Mouse (Mus musculus) embryonic fibroblast, embryonic 13.5 days (primary cell): ENCODE data around the gene Ccdc85b. TPM values are rescaled to one million over a fixed set of nuclear protein-coding genes. Genes with fewer than 3 reads are reported as not detected.

Experiments
- H3K27ac ChIP-seq: 2 replicates; pipeline ENCODE4 v1.5.1; 2012; ENCODE audit warnings: low read length, control low read depth, inconsistent platforms; ENCODE audit not compliant: insufficient read depth
- H3K4me1 ChIP-seq: 2 replicates; pipeline ENCODE4 v1.6.1; 2011; ENCODE audit warnings: low read length; ENCODE audit not compliant: control insufficient read depth, insufficient read depth
- H3K4me3 ChIP-seq: 2 replicates; pipeline ENCODE4 v1.5.1; 2011; ENCODE audit warnings: mild to moderate bottlenecking, control low read depth, low read length; ENCODE audit not compliant: insufficient read depth
- CTCF ChIP-seq: IDR thresholded peaks from 2 replicates; pipeline ENCODE4 v1.5.1; 2011; ENCODE audit warnings: mild to moderate bottlenecking, control low read depth, low read length, moderate library complexity, borderline replicate concordance; ENCODE audit not compliant: insufficient read depth
- POLR2A ChIP-seq: IDR thresholded peaks from 2 replicates; pipeline ENCODE4 v1.6.1; 2011; ENCODE audit warnings: low read depth, mild to moderate bottlenecking, control low read depth, low read length, moderate library complexity
- polyA plus RNA-seq: library from polyadenylated mRNA; stranded (reverse); fragments of >200 nt; gene quantifications from 2 replicates; pipeline ENCODE4 v1.2.4, GENCODE M21; 2011; ENCODE audit warnings: low read depth; ENCODE audit not compliant: missing spikeins, insufficient read length

The Ccdc85b gene
- polyA plus RNA-seq, 1 experiment, result 3.0 TPM

DNA sequence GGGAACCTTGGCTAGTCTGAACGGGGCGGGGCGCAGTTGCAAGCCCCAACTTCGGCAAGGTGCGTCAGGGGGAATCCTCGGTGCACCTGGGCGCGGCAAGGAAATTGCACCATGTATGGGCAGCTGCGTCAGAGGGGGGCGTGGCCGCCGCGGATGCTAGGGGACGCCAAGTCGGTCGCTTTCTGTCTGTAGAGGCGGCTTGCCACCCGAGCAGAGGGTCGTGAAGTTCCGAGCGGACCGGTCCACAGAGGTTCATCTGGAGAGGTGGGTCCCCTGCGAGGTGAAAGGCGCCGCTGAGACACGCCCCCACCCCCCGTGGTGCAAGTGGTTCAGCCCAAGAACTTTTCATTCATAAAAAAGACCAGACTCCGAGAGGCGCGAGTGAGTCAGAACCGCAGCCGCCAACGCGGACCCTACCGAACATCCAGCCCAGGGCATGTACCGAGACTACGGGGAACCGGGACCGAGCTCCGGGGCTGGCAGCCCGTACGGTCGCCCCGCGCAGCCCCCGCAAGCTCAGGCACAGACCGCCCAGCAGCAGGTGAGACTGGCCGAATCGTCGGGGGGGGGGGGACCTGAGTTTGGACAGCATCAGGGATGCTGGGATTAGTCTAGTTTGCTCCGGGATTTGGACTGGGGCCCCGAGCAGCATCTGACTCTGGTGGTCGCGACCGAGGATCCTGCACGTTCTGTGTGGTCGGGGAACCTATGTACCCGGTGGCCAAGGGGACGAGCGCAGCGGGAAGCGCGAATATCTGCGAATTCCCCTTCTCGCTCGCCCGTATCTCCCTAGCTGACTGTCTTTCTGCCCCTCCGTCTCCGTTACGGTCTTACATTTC, 10.0 kb downstream of the Ccdc85b start, which contains the start of gene Fosl1:
Gene Fosl1, plus strand, starts transcription at position 33 of the 839 bp plus-strand sequence.
- Histone ChIP-seq H3K27ac (peak within 1 kb of the TSS; percentile 32; the same call in 1 of the 2 replicates), H3K4me3 (peak within 1 kb of the TSS; percentile 65), H3K4me1 (peaks cover 19% of the 10 kb centered on the region)
- TF ChIP-seq CTCF (no peak), POLR2A (peak; percentile 81)

GRCm38 (mm10) chr19:5445747-5446146, 11.9 kb downstream of the Ccdc85b start:
- H3K4me1 ChIP-seq, result peaks cover 19% of the 10 kb centered on the region
- H3K4me3 ChIP-seq, result no peak overlapping the region
- 0 out of 2 replicates have a peak overlapping the region, but pooled peaks have one; percentile 56 for H3K27ac ChIP-seq
- TF ChIP-seq CTCF (no peak), POLR2A (no peak)

DNA sequence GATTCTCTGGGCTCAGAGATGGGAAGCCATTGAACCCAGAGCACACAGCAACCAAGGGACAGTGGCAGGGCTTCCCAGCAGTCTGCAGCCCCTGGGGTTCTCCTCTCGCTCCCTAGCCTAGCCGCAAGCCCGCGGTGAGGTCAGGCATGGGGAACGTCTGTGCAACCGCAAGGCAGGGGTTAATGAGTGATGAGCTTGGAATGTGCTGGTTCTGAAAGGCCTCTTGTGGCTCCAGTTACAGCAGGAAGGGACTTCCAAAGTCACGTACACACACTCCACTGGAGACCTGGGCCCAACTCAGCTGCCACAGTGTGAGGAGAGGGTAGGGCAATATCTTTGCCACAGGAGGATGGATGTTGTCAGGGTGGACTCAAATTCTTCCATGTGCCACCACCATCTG, 12.7 kb downstream of the Ccdc85b start:
- Histone ChIP-seq H3K27ac (peak overlapping the region; percentile 56), H3K4me1 (peaks cover 18% of the 10 kb centered on the region), H3K4me3 (no peak overlapping the region)
- TF ChIP-seq CTCF, result no peak
- TF ChIP-seq POLR2A, result no peak

- no peak overlapping the region for H3K4me3 ChIP-seq
- H3K27ac ChIP-seq, result peak overlapping the region; percentile 51
- H3K4me1 ChIP-seq, result peaks cover 16% of the 10 kb centered on the region
- TF ChIP-seq POLR2A (no peak), CTCF (no peak)
Measured at GRCm38 (mm10) chr19:5444371-5444908, 13.3 kb downstream of the Ccdc85b start.

DNA sequence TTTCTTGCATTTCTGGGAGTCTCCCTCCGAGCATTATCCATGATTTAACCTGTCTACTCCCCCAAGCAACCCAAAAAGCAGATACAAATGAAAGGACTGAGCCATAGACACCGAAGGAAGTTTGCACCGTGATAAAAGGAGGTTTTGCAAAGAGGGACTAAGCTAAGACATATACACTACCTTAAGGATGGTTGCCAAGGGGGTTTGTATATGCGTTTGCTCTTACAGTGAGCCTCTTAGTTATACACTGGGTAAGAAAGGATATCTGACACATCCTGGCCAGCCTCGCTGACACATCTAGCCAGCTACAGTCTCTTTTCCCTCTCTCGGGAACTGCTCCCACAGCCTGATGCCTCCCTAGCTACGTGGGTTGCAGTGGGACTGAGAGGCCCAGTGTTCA, 23.7 kb downstream of the Ccdc85b start:
- H3K4me3 ChIP-seq, result no peak overlapping the region
- H3K4me1 ChIP-seq, result peaks cover 46% of the 10 kb centered on the region
- TF ChIP-seq POLR2A (no peak; the same call in 1 of the 2 replicates), CTCF (no peak)
- peak overlapping the region; percentile 83 for H3K27ac ChIP-seq

- Histone ChIP-seq H3K4me3 (no peak overlapping the region), H3K4me1 (peaks cover 47% of the 10 kb centered on the region), H3K27ac (peak overlapping the region; percentile 83)
- TF ChIP-seq CTCF, result no peak
- TF ChIP-seq POLR2A, result peak; percentile 36; the same call in 1 of the 2 replicates
Measured at GRCm38 (mm10) chr19:5432992-5433852, 24.5 kb downstream of the Ccdc85b start.

- TF ChIP-seq CTCF (no peak), POLR2A (no peak)
- H3K4me1 ChIP-seq, result peaks cover 49% of the 10 kb centered on the region
- no peak overlapping the region for H3K4me3 ChIP-seq
- H3K27ac ChIP-seq, result peak overlapping the region; percentile 37
Measured at GRCm38 (mm10) chr19:5431911-5432464, 25.7 kb downstream of the Ccdc85b start.

- Histone ChIP-seq H3K4me1 (peaks cover 49% of the 10 kb centered on the region), H3K4me3 (no peak overlapping the region)
- TF ChIP-seq CTCF, result no peak
- no peak for TF ChIP-seq POLR2A
Measured at GRCm38 (mm10) chr19:5430408-5430807, 27.3 kb downstream of the Ccdc85b start.

GRCm38 (mm10) chr19:5429806-5430205, 27.9 kb downstream of the Ccdc85b start:
- H3K4me1 ChIP-seq, result peaks cover 49% of the 10 kb centered on the region
- TF ChIP-seq POLR2A (no peak), CTCF (no peak)
- no peak overlapping the region for H3K4me3 ChIP-seq
- H3K27ac ChIP-seq, result peak overlapping the region; percentile 88

More at GRCm38 (mm10) chr19:5430408-5430807, 27.3 kb downstream of the Ccdc85b start:
- H3K27ac ChIP-seq, result peak overlapping the region; percentile 76
